Mouse (Mus musculus) gastrocnemius, adult 2 months (tissue): ENCODE measurements at regions not wholly inside any gene's neighbourhood (a gene's known extent, or its start where the extent isn't known, plus 50 kb on each side); places are given as distances from the start of the nearest gene placed in this dataset.
"Not testable (repeated sequence)": the region's sequence is repeated elsewhere in the genome, so short reads cannot be mapped to it uniquely, and the experiment has no call there.

Experiments
- DNase-seq: peaks from one replicate; pipeline ENCODE4 v3.0.0; 2022
- H3K27ac ChIP-seq: fragments of 200-600 bp; 2 replicates; pipeline ENCODE4 v1.8.1; 2022; ENCODE audit warnings: mild to moderate bottlenecking
- H3K4me3 ChIP-seq: fragments of 200-600 bp; 2 replicates; pipeline ENCODE4 v1.8.1; 2022; ENCODE audit warnings: mild to moderate bottlenecking, moderate library complexity
- CTCF ChIP-seq: fragments of 200-600 bp; IDR thresholded peaks from 2 replicates; pipeline ENCODE4 v1.8.1; 2022; ENCODE audit warnings: antibody characterized with exemption, mild to moderate bottlenecking, moderate library complexity
- intact Hi-C: fragments of 180-260 bp; cut with DNase I; formaldehyde crosslinking; loops from one replicate; pipeline ENCODE4 v1.15.1; 2025

DNA sequence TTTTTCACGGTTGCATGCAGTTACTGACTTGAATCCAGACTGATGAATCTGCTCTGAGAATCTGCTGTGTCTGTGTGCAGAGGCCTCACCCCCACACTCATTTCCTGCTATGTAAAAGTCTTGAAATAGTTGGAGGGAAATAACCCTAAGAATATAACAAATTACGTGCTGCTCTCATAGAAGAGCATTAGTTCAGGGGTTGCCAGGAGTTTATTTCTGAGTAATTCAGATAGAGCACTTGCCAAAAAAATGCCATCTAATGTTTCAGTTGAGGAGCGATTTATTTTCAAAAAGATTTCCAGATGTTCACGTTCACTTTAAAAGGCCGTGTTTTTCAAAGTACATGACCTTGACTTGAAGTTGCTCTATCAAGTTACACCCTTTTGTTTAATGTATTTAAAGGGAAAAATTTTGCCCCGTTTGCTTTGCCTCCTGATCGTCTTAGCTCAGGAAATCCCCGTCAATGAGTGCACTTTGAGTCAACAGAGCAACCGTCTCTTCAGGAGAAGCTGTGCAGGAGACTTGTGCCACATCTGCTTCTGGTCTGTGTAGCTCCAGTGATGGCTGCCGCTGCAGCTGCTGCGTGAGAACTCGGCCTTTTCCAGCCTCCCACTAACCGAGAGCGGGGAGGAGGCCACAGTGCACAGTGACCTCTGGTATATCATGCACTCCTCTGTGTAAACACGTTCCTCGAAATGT, 50.9 kb upstream of the Sec61g start:
- no peak for TF ChIP-seq CTCF
- intact Hi-C loops: no loop called here
- Histone ChIP-seq H3K27ac (peak overlapping the region; percentile 62), H3K4me3 (peak overlapping the region; percentile 36)
- DNase-seq: peak; percentile 20

- Histone ChIP-seq H3K4me3 (no peak overlapping the region), H3K27ac (no peak overlapping the region)
- no peak for TF ChIP-seq CTCF
- intact Hi-C loops: no loop called here
- no peak for DNase-seq
Observed at GRCm38 (mm10) chr11:16561727-16562126, 53.4 kb upstream of the Sec61g start.

DNA sequence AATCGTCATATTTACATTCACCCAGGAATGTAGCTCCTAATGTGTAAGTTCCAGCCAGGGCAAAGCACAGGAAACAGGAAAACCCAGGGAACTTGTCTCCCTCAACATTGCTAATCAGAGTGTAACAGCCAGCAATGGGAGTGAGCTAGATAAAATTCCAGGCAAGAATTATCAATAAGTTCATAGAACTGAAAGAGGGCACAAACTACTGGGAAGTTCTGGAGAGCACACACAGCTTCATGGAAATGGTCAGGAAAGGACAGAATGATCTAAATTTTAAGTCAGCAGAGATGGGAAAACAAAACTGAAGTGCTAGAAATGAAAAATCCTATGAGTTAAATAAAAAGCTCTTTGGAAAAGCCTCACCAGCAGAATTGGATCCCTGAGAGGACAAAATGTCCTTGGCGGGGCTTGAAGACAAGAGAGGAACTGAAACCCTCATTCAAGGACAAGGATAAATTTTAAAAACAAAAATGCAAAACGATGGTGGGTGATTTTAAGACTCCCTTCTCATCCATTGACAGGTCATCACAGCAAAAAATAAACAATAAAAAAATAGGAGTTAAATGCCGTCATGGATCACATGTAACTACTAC, 80.9 kb upstream of the Sec61g start:
- peak overlapping the region; percentile 94 for H3K27ac ChIP-seq
- DNase-seq: peak; percentile 63
- TF ChIP-seq CTCF: no peak
- intact Hi-C loops: loop anchor here (5.0 kb wide), 1 partner anchor 62 kb away; no protein-coding TSS in a partner anchor
- no peak overlapping the region for H3K4me3 ChIP-seq

- intact Hi-C loops: no loop called here
- no peak for TF ChIP-seq CTCF
- peak overlapping the region; percentile 94 for H3K27ac ChIP-seq
- no peak overlapping the region; the same call in 1 of the 2 replicates for H3K4me3 ChIP-seq
- no peak for DNase-seq
Observed at GRCm38 (mm10) chr11:16590541-16590940, 82.3 kb upstream of the Sec61g start.

DNA sequence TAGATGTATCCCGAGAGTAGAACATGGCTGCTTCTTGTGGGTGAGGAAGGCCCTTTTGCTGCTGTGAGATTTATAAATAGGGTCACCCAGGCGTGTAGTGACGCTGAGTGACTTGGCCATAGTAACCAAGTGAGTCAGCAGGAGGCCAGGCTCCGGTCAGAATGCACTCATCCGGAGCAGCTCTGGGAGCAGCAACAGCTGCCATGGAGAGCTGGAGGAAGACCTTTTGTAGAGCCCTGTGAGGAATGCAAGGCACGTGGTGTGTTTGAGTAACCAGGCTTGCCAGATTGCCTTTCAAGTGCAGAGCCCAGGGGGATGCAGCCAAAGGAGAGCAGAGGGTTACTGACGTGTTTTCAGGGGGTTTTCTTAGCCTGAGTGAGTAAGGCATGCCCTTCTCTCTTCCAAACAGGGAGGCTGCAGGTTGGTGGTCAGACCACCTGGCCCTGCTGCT, 83.2 kb upstream of the Sec61g start:
- intact Hi-C loops: no loop called here
- Histone ChIP-seq H3K4me3 (peak overlapping the region; percentile 65), H3K27ac (peak overlapping the region; percentile 94)
- no peak for TF ChIP-seq CTCF
- peak; percentile 89 for DNase-seq

DNA sequence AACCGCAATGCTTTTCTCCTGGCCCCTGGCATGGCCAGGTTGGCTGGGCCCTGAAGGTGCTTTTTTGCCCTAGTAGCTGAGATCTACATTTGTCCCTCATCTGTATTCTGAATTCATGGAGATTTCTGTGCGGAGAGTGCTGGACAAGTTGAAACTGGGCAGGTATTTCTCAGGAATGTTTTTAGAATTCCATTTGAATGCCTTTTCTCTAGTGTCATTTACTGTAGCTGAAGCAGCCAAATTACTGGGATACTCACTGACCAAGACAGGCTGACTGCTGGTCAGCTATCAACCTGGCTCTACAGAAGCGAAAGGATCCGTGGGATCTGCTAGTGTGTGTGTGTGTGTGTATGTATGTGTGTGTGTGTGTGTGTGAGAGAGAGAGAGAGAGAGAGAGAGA, 83.7 kb upstream of the Sec61g start:
- peak overlapping the region; percentile 65 for H3K4me3 ChIP-seq
- intact Hi-C loops: no loop called here
- no peak for DNase-seq
- TF ChIP-seq CTCF: no peak
- peak overlapping the region; percentile 94 for H3K27ac ChIP-seq

DNA sequence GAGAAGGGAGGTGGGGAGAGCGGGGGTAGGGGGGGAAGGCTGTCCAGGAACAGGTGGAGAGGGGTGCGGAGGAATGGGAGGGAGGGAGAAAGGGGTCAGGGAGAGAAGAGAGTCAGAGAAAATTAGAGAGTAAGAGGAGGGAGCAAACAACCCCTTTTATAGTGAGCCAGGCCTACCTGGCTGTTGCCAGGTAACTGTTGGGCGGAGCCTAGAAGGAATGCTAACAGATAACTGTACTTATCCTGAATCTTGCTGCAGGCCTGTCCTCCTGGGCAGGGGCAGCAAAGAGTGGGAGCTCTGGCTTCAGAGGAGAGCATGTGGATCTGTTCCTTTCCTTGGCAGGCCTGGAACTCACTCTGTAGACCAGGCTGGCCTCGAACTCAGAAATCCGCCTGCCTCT, 84.5 kb upstream of the Sec61g start:
- intact Hi-C loops: no loop called here
- TF ChIP-seq CTCF: no peak

DNA sequence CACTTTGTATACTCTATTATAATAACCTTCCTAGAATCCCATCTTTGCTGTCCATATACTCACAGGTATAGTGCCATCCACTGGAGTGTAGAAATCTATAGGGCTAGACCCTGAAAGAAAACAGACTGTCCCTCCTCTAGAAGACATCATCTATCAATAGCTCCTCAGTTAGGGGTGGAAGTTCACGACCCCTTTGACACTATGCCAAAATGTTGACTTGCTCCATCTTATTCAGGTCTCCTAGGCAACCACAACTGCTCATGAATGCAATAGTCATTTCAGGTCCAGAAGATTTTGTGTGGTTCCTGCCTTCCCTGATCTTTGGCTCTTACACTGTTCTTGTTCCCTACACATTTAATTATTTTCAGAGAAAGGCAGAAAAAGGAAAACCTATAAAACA, 86.5 kb upstream of the Sec61g start:
- Histone ChIP-seq H3K27ac (no peak overlapping the region), H3K4me3 (no peak overlapping the region)
- DNase-seq: no peak
- intact Hi-C loops: no loop called here
- TF ChIP-seq CTCF: no peak

More for the DNA sequence above, 84.5 kb upstream of the Sec61g start:
- Histone ChIP-seq H3K4me3 (no peak overlapping the region), H3K27ac (peak overlapping the region; percentile 31)
- no peak for DNase-seq

- DNase-seq: no peak
Observed at GRCm38 (mm10) chr11:16597038-16597830, 89.0 kb upstream of the Sec61g start.

GRCm38 (mm10) chr11:16602947-16603346, 94.7 kb upstream of the Sec61g start:
- intact Hi-C loops: no loop called here
- no peak overlapping the region for H3K4me3 ChIP-seq
- no peak for TF ChIP-seq CTCF

More at GRCm38 (mm10) chr11:16597038-16597830, 89.0 kb upstream of the Sec61g start:
- intact Hi-C loops: no loop called here
- no peak for TF ChIP-seq CTCF
- Histone ChIP-seq H3K4me3 (no peak overlapping the region), H3K27ac (peak overlapping the region; percentile 69)

GRCm38 (mm10) chr11:16606435-16607214, 98.3 kb upstream of the Sec61g start:
- H3K27ac ChIP-seq: no peak overlapping the region
- intact Hi-C loops: no loop called here
- no peak overlapping the region for H3K4me3 ChIP-seq
- DNase-seq: no peak
- TF ChIP-seq CTCF: no peak

More at GRCm38 (mm10) chr11:16602947-16603346, 94.7 kb upstream of the Sec61g start:
- H3K27ac ChIP-seq: peak overlapping the region; percentile 31
- DNase-seq: peak; percentile 71

GRCm38 (mm10) chr11:16607900-16608422, 99.7 kb upstream of the Sec61g start:
- intact Hi-C loops, DNase-seq, H3K4me3 ChIP-seq, H3K27ac ChIP-seq: not testable (repeated sequence)
